Mouse (Mus musculus) heart, embryonic 12.5 days (tissue): ENCODE results near the gene S100a14. TPM values are rescaled to one million over a fixed set of nuclear protein-coding genes. Genes with fewer than 3 reads are reported as not detected.

Experiments
- ATAC-seq: fragments of 200-750 bp; cut with Nextera tagmentation; 2 replicates; pipeline ENCODE4 v1.8.0; 2017; ENCODE audit warnings: moderate TSS enrichment, moderate library complexity; ENCODE audit not compliant: insufficient number of reproducible peaks, low FRiP score
- H3K27ac ChIP-seq: fragments of 300-500 bp; sonication (generic); 2 replicates; pipeline ENCODE4 v1.5.1; 2016; ENCODE audit warnings: mild to moderate bottlenecking, moderate library complexity; ENCODE audit not compliant: poor library complexity, severe bottlenecking
- H3K27me3 ChIP-seq: fragments of 300-500 bp; sonication (generic); replicated peaks from 2 replicates; pipeline ENCODE4 v1.6.1; 2016; ENCODE audit warnings: mild to moderate bottlenecking, moderate library complexity
- H3K36me3 ChIP-seq: fragments of 300-500 bp; sonication (generic); 2 replicates; pipeline ENCODE4 v1.6.1; 2016; ENCODE audit warnings: mild to moderate bottlenecking, moderate library complexity
- H3K4me1 ChIP-seq: fragments of 300-500 bp; sonication (generic); replicated peaks from 2 replicates; pipeline ENCODE4 v1.6.1; 2016; ENCODE audit warnings: mild to moderate bottlenecking
- H3K4me2 ChIP-seq: fragments of 300-500 bp; sonication (generic); 2 replicates; pipeline ENCODE4 v1.6.1; 2016; ENCODE audit warnings: mild to moderate bottlenecking, moderate library complexity
- H3K4me3 ChIP-seq: fragments of 300-500 bp; sonication (generic); 2 replicates; pipeline ENCODE4 v1.5.1; 2016; ENCODE audit warnings: mild to moderate bottlenecking
- H3K9ac ChIP-seq: fragments of 300-500 bp; sonication (generic); 2 replicates; pipeline ENCODE4 v1.6.1; 2016; ENCODE audit warnings: mild to moderate bottlenecking, moderate library complexity
- H3K9me3 ChIP-seq: fragments of 300-500 bp; sonication (generic); replicated peaks from 2 replicates; pipeline ENCODE4 v1.6.1; 2016; ENCODE audit warnings: mild to moderate bottlenecking, moderate library complexity
- WGBS: fragments of 180-500 bp; shearing (Covaris S2); methylation state at CpG from one replicate; pipeline ENCODE4 v1.1.7; 2016; 5-methylcytosine and 5-hydroxymethylcytosine counted together
- polyA plus RNA-seq: library from polyadenylated mRNA; unstranded; fragments of >200 nt; fragmentation: Nextera tagmentation; extraction: Ambion mirVana; gene quantifications from 2 replicates; pipeline ENCODE4 v1.2.1, GENCODE M21; 2016

Gene S100a14
- not detected in 2 replicates for polyA plus RNA-seq

- H3K9me3 ChIP-seq = no peaks in the 10 kb centered on the region
- WGBS = 56% methylated on average over 5 of the region's 5 CpGs
Measured at GRCm38 (mm10) chr3:90526580-90526979, at the start of gene S100a14. Gene S100a14 (plus strand): TSS chr3:90526856.

GRCm38 (mm10) chr3:90486998-90487397 is 39.7 kb upstream of the S100a14 start:
- Histone ChIP-seq H3K4me2 (no peak overlapping the region), H3K4me3 (no peak overlapping the region), H3K36me3 (peaks cover 72% of the 10 kb centered on the region), H3K9ac (no peak overlapping the region), H3K4me1 (peaks cover 10% of the 10 kb centered on the region), H3K27me3 (no peaks in the 10 kb centered on the region), H3K9me3 (no peaks in the 10 kb centered on the region), H3K27ac (no peak overlapping the region)
- ATAC-seq = no peak
- WGBS = 78% methylated on average over 5 of the region's 5 CpGs

More at GRCm38 (mm10) chr3:90526580-90526979, at the start of gene S100a14:
- 0 out of 2 replicates have a peak, but pooled peaks cover 4% of the 10 kb centered on the region for H3K36me3 ChIP-seq
- H3K27ac ChIP-seq = no peak within 1 kb of the TSS
- H3K27me3 ChIP-seq = no peaks in the 10 kb centered on the region
- peak; percentile 55; the same call in 1 of the 2 replicates for ATAC-seq
- no peak within 1 kb of the TSS for H3K4me2 ChIP-seq
- H3K4me1 ChIP-seq = 0 out of 2 replicates have a peak, but pooled peaks cover 3% of the 10 kb centered on the region
- no peak within 1 kb of the TSS for H3K4me3 ChIP-seq
- H3K9ac ChIP-seq = no peak within 1 kb of the TSS

GRCm38 (mm10) chr3:90488576-90488975 is 38.1 kb upstream of the S100a14 start:
- Histone ChIP-seq H3K27me3 (no peaks in the 10 kb centered on the region), H3K9ac (no peak overlapping the region), H3K4me2 (no peak overlapping the region), H3K4me3 (no peak overlapping the region), H3K27ac (no peak overlapping the region), H3K9me3 (no peaks in the 10 kb centered on the region), H3K4me1 (peaks cover 10% of the 10 kb centered on the region), H3K36me3 (peaks cover 56% of the 10 kb centered on the region)
- 89% methylated on average over 6 of the region's 6 CpGs for WGBS
- ATAC-seq = no peak

- Histone ChIP-seq H3K9me3 (no peaks in the 10 kb centered on the region), H3K4me3 (peak within 1 kb of the TSS; percentile 75), H3K27ac (peak within 1 kb of the TSS; percentile 65), H3K4me1 (peaks cover 10% of the 10 kb centered on the region), H3K27me3 (no peaks in the 10 kb centered on the region), H3K4me2 (peak within 1 kb of the TSS; percentile 80), H3K9ac (peak within 1 kb of the TSS; percentile 81), H3K36me3 (peaks cover 45% of the 10 kb centered on the region)
- peak; percentile 96 for ATAC-seq
- WGBS = 0% methylated on average over 37 of the region's 37 CpGs
Measured at GRCm38 (mm10) chr3:90490696-90491256, 35.9 kb upstream of the S100a14 start, which contains the start of gene Snapin. Gene Snapin (minus strand): TSS chr3:90491033.

- Histone ChIP-seq H3K9me3 (no peaks in the 10 kb centered on the region), H3K4me3 (no peak overlapping the region), H3K9ac (no peak overlapping the region), H3K36me3 (peaks cover 45% of the 10 kb centered on the region), H3K27ac (no peak overlapping the region), H3K27me3 (no peaks in the 10 kb centered on the region), H3K4me2 (no peak overlapping the region), H3K4me1 (peaks cover 10% of the 10 kb centered on the region)
- 47% methylated on average over 2 of the region's 2 CpGs for WGBS
- ATAC-seq = no peak
Measured at GRCm38 (mm10) chr3:90491350-90491749, 35.3 kb upstream of the S100a14 start.

DNA sequence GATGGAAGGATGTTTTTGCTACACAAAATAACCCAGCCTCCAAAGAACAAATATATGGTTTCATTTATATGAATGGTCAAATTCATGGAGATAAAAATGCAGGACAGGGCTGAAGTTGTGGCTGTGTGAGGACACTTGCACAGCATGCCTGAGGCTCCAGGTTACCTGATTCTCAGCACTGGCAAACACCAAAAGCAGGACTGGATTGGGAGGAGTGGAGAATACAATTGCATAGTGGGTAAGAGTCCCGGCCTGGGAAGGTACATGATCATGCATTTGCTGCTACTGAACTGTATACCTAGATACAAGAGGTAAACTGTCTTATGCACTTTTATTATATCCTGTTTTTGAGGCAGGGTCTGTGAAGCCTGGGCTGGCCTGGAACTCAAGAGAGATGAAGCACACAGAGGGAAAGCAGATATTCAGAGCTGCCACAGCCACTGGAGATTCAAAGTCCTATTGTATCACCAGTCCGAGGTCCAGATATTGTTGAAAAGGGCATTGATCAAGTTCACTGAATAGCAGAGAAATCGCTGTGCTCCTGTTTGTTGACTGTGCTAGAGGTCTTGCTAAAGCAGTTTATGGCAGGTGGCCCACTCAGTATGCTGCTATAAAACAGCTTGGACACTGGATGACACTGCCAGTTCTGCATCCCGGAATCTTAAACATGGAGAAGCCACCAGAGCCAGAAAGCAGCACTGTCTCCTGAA is 32.7 kb upstream of the S100a14 start:
- Histone ChIP-seq H3K4me3 (no peak overlapping the region), H3K9me3 (no peaks in the 10 kb centered on the region), H3K27ac (no peak overlapping the region), H3K4me2 (no peak overlapping the region), H3K9ac (no peak overlapping the region), H3K36me3 (peaks cover 45% of the 10 kb centered on the region), H3K27me3 (no peaks in the 10 kb centered on the region), H3K4me1 (peaks cover 10% of the 10 kb centered on the region)
- WGBS = 67% methylated on average over 4 of the region's 4 CpGs
- ATAC-seq = no peak

- no peaks in the 10 kb centered on the region for H3K9me3 ChIP-seq
- 83% methylated on average over 7 of the region's 7 CpGs for WGBS
Measured at GRCm38 (mm10) chr3:90495850-90496525, 30.7 kb upstream of the S100a14 start.

DNA sequence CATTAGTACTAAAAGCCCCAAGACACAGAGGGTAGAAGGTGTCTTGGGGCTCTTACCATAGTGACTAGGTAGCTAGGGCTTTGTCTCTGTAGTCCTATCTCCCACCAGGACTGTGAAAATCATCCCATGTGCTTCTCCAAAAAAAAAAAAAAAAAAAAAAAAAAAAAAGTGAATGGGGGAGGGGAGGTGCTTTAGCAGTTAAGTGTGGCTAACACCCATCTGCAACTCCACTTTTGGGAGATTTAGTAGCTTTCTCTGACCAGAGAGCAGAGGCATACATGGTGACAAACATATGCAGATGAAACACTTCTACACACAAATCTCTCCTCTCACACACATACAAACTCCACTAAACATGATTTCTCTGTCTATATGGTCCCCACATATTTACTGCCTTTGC is 29.1 kb upstream of the S100a14 start:
- no peaks in the 10 kb centered on the region for H3K27me3 ChIP-seq
- H3K27ac ChIP-seq = no peak overlapping the region
- H3K36me3 ChIP-seq = peaks cover 69% of the 10 kb centered on the region
- no peaks in the 10 kb centered on the region for H3K4me1 ChIP-seq
- no peak overlapping the region for H3K4me2 ChIP-seq
- no peak overlapping the region for H3K9ac ChIP-seq
- no peaks in the 10 kb centered on the region for H3K9me3 ChIP-seq
- ATAC-seq = no peak
- no peak overlapping the region for H3K4me3 ChIP-seq

More at GRCm38 (mm10) chr3:90495850-90496525, 30.7 kb upstream of the S100a14 start:
- Histone ChIP-seq H3K4me3 (no peak overlapping the region), H3K36me3 (peaks cover 54% of the 10 kb centered on the region), H3K9ac (no peak overlapping the region), H3K27me3 (no peaks in the 10 kb centered on the region), H3K27ac (no peak overlapping the region), H3K4me2 (no peak overlapping the region), H3K4me1 (no peaks in the 10 kb centered on the region)
- no peak for ATAC-seq

GRCm38 (mm10) chr3:90503444-90503843 is 23.2 kb upstream of the S100a14 start:
- Histone ChIP-seq H3K9ac (no peak overlapping the region), H3K27me3 (no peaks in the 10 kb centered on the region), H3K9me3 (no peaks in the 10 kb centered on the region), H3K4me3 (no peak overlapping the region), H3K4me2 (no peak overlapping the region), H3K36me3 (peaks cover 74% of the 10 kb centered on the region), H3K4me1 (peaks cover 12% of the 10 kb centered on the region), H3K27ac (no peak overlapping the region)
- no peak for ATAC-seq
- WGBS = 87% methylated on average over 4 of the region's 4 CpGs

DNA sequence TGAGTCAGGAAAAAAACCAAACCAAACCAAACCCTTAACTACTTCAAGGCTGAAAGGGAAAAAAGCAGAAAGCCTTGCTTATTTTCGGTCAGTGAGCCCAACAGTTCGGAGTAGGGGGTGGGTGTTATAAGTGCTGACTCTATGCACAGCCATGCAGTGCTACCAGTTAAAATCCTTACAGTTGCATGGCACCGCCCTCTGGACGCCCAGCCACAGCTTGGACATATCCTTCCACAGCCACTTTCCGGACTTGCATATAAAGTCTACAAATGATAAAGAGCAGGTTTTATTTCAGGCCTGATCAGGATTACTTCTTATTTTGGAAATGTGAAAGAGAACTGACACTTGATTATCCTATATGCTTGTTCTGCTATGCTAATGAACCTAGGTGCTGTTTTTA is 21.4 kb upstream of the S100a14 start:
- no peaks in the 10 kb centered on the region for H3K27me3 ChIP-seq
- H3K9me3 ChIP-seq = no peaks in the 10 kb centered on the region
- 97% methylated on average over 5 of the region's 5 CpGs for WGBS
- ATAC-seq = no peak
- peaks cover 57% of the 10 kb centered on the region for H3K36me3 ChIP-seq
- H3K4me3 ChIP-seq = no peak overlapping the region
- no peak overlapping the region for H3K4me2 ChIP-seq
- H3K9ac ChIP-seq = no peak overlapping the region
- no peak overlapping the region for H3K27ac ChIP-seq
- peaks cover 12% of the 10 kb centered on the region for H3K4me1 ChIP-seq

DNA sequence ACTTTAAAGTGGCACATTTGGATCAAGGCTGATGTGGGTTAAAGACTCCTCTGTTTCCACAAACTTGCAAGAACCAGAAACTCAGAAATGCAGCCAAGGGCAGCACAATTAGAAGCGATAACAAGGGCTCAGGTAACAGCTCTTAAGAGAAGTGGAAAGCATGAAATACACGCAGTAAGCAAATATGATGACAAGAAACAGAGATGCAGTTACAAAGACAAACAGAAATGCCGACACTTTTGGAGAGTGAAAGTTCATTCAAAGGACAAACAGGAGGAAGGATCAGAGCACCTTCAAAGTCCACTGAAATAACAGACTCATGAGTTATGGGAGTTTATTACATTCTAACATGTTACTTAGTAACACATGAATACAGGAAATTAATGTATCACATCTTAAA is 20.3 kb upstream of the S100a14 start:
- Histone ChIP-seq H3K9me3 (no peaks in the 10 kb centered on the region), H3K4me3 (no peak overlapping the region), H3K27ac (no peak overlapping the region), H3K36me3 (peaks cover 60% of the 10 kb centered on the region), H3K9ac (no peak overlapping the region), H3K4me2 (no peak overlapping the region), H3K4me1 (peaks cover 12% of the 10 kb centered on the region), H3K27me3 (no peaks in the 10 kb centered on the region)
- ATAC-seq = no peak
- WGBS = 85% methylated on average over 3 of the region's 3 CpGs
